Mouse (Mus musculus) CH12F3 (cell line): ENCODE measurements around the gene Dthd1.

Experiments used
- in situ Hi-C: fragments of 300-500 bp; cut with MboI; formaldehyde crosslinking; loops from 2 replicates; pipeline ENCODE4 v1.14.3; 2020; ENCODE audit warnings: low sequenced_read_pairs

Gene Dthd1

GRCm38 (mm10) chr5:62813402-62814071, at the start of gene Dthd1:
TSS of gene Dthd1 (plus strand) at chr5:62813823.
- in situ Hi-C loops = no loop called here

GRCm38 (mm10) chr5:62764161-62764560, 49.5 kb upstream of the Dthd1 start:
- in situ Hi-C loops = no loop called here

- in situ Hi-C loops = no loop called here
Measured at GRCm38 (mm10) chr5:62765459-62765783, 48.2 kb upstream of the Dthd1 start.

GRCm38 (mm10) chr5:62765784-62766701, 47.6 kb upstream of the Dthd1 start, which contains the start of gene Arap2:
TSS of gene Arap2 (minus strand) at chr5:62766159.
- in situ Hi-C loops = no loop called here

GRCm38 (mm10) chr5:62771775-62772599, 41.6 kb upstream of the Dthd1 start:
- in situ Hi-C loops = no loop called here

DNA sequence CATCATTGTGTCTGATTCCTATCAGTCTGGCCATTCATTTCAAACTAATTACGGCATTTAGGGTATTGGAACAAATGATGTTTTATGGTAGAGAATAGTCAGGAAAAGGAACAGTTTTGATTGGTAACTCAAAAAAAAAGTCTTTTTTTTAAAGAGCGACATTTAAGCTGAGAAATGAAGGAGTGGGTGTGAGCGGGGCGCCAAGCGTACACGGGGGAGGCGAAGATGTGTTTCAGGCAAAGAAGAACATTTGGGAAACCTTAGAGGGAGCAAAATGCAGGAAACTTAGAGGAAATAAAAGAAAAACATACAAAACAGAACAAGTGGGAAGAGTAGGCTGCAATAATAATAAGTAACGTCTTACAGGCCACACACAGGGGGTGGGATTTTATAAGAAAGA, 35.8 kb upstream of the Dthd1 start:
- in situ Hi-C loops = no loop called here

GRCm38 (mm10) chr5:62778682-62779081, 34.9 kb upstream of the Dthd1 start:
- in situ Hi-C loops = no loop called here

DNA sequence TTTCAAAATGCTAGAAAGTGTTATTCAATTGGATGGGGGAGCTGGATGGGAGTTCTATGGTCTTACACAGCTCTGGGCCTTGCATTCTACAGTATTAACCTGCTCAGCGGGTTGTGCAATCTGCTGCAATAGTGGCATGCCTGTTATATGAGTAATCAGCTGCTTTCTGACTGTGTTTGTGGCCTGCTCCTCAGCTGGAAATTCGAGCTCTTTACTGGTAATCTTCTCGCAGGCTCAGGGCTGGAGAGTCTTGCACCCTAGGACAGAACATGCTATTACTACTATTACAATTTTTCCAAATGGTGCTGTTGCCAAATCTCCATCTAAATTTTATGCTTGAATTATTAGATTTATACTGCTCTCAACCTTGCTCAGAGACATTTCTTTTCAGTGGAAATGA, 26.8 kb upstream of the Dthd1 start:
- in situ Hi-C loops = no loop called here

GRCm38 (mm10) chr5:62790921-62791564, 22.6 kb upstream of the Dthd1 start:
- in situ Hi-C loops = no loop called here

DNA sequence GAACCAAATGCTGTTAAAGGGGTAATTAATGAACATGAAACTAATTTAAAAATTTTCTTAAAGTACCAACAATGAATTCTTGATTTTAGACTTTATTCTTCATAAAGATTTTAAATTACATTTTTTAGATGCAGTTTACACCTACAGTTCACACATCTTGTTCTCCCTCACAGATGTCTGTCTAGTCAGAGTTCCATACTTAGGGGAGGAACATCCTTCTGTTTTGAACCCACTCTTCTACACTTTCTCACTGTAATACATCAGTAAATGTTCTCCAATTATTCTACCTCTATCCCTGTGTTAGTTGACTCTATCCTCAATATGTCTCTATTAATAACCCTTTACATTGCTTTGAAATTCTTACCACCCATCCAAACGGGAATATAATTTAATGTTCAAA, 20.8 kb upstream of the Dthd1 start:
- in situ Hi-C loops = no loop called here

DNA sequence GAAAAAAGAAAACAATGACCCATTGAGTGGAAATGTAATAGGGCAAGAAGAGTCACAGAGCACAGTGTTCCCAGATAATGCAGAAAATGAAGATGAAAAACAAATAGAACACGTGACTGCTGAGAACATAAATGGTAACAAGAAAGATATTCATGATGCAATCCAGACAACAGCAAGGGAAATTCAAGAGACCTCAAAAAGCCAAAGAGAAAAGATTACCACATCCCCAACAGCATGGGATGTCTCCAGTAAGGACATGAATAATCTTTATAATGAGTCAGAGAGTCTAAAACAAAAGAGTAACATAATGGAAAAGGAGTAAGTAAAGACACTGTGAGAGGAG, 420 bp downstream of the Dthd1 start:
- in situ Hi-C loops = no loop called here

DNA sequence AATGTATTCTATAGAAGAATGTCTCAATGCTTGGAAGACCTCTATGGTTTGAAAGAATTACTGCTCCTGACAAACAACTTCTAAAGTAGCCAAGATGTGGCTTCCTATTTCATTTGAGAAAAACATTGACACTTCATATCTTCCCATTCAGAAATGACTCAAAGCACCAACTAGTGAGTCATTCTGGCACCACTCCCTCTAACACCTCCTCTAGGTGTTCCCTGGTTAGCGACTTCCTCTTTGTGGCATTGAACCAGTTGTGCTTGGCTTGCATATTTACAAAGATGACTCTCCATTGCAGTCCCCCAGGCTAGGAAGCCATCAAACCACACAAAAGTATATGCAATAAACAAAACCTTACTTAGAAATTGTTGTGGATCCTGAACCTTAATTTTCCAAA, 2.1 kb downstream of the Dthd1 start:
- in situ Hi-C loops = no loop called here

DNA sequence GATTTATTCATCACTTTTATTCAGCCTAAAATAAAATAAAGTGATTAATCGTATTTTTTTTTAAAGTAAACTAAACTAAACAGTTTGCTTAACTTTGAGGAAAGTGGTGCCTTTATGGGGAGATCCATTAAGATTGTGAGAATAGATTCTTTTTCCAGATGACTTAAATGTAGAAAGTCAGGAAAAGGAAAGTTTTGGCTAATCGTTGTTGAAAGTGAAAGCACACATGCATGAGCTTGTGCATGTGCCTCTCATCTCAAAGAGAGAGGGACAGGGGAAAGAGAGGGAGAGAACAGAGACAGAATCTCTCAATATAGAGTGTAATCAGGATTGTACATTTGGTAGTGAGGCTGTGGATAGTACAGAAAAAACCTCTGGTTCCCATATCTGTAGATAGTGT, 5.9 kb downstream of the Dthd1 start:
- in situ Hi-C loops = no loop called here

- in situ Hi-C loops = no loop called here
Measured at GRCm38 (mm10) chr5:62820363-62821271, 7.0 kb downstream of the Dthd1 start.

DNA sequence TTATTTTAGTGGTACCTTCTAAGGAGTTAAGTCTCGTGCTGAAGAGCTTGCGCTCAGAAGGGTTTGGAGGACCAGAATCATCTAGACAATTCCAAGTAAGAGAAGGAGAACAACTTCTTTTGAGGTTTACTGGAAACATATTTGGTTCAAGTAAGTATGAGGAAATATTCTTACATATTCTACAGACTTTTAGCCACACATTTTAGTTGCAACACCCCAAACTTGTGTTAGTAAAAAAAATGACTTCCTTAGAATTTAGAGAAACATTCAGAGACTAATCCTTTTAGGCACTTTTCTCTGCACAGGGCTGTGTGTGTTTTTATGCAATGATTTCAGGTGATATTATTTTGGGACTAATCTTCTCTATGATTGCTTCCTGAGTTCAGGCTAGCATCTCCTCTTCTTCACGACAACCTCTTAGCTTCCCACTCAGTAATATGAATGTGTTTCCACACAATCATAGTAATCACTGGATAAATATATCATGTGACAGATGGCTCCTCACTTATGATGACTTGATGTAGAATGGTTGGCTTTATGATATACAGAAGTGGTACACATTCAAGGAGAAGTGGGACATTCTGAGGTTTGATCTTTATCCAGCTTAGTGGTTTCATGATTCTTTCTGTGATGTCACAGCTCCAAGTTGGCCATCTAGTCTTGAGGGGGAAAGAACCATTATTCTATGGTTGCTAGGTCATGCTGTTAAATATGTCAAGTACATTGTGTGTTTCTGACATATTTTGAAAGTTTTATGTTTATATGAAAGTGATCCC, 29.5 kb downstream of the Dthd1 start:
- in situ Hi-C loops = no loop called here

DNA sequence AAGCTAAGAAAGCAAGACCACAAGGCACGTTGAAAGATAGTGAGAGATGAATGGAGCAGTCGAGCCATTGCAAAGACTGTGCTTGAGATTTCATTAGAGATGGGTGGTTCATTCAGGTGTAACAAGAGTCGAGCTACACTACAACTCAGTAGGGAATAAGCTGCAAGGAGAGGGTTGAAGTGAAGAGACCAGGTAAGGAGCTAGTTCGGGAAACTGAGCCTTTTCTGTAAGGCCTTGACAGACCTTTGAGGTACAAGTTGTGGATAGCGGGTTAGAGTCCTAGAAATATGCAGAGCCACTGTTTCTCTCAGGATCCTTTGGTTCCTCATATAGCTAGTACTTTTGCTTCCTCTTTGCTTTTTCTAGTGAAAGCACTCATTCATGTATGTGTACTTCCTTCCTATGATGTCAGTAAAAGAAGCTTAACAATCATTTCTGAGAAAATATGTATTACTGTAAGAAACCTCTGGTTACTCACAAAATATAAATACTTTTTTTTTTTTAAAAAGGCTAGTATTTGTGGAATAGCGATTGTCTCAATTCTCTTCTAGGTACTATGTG, 33.0 kb downstream of the Dthd1 start:
- in situ Hi-C loops = no loop called here

GRCm38 (mm10) chr5:62851337-62851736, 37.7 kb downstream of the Dthd1 start:
- in situ Hi-C loops = no loop called here

DNA sequence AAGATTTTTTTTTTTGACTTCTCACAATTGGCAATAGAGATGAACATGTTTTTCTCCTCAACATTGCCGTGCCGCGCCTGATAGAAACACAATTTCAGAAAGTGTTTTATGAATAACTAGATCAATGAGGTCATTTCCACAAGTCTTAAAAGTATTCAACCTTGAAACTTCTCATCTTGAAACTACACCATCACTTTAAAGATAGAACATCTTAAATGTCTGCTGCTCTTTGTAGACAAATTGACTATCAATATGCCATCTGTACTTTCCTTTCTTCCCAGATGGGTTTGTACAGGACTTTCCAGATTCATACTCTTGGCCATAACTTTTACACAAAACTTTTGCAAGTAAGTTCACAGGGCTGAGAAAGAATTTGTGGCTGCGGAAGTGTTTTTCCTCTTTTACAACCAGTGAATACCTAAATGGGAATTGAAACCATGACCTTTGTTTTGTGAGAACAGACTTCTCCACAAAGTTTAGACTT, 40.8 kb downstream of the Dthd1 start:
- in situ Hi-C loops = no loop called here

DNA sequence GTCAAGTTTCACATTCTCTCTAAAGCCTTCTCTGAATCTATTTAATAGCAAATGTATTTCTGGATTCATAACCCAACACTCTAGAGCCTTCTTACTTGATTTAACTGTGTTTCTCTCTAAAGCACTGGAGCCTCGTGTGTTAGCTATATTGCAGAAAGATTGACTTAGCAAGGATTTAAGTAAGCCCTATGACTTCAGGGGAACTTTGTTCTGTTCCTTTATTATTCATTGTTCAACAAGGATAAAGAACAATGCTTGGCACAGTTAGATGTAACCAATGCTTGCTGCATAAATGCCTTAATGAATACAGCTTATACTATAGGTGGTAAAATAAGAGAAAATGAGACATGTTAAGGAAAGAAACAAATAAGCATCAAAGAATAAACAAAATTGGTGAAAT, 43.9 kb downstream of the Dthd1 start:
- in situ Hi-C loops = no loop called here
